Mouse (Mus musculus): ENCODE measurements around the gene Tbl1x. TPM values are rescaled to one million over a fixed set of nuclear protein-coding genes. Genes with fewer than 3 reads are reported as not detected.

The Tbl1x gene
- polyA plus RNA-seq (2012; rRNA removed): 15.5 and 23.8 TPM in 2 replicates

DNA sequence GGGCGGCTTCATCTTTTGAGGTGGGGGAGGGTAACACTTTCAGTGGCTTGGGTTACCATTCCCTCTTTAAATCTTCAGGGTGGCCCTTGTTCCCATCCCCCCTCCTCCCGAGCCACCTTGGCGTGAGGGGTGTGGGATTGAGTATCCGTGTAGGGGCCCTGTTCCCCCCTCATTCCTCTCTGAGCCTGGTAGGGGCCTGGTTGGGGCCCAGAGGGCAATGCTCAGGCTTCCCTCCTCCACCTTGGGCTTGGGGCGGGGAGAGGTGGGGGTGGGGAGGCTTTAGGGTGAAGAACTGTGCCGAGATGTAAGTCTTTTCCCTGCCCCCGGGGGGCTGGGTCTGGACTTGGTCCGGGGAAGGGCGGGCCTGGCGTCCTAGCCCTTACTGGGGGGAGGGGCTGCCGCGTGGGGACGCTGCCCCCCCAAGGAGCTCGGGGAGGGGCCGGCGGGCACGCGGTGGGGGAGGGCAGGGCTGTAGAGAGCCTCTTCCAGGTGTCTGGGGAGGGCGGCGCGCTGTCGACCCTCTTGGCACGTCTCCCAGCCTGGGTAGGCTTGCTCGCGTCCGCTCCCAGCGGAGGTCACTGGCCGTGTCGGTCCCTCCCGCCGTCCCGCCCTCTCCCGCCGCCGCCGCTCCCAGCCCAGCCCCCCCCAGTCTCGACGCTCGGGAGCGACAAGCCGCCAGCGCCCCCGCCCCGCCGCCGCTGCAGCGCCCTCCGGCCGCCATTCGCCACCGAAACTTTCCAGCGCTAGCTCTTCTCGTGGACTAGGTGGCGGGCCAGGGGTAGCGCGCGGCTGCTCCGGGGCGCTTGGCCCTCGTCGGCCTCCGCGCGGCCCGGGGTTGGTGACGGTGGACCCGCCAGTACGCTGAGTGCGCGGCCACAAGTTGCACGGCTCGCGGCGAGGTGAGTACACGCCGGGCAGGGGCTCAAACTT is at the start of gene Tbl1x:
Gene Tbl1x, plus strand, starts transcription at position 643 of the 930 bp plus-strand sequence.
- TF ChIP-seq CTCF (IDR thresholded peaks at IDR 0.05; ENCODE audit: insufficient read depth, low read length) (no peak), POLR2A (IDR thresholded peaks at IDR 0.05; ENCODE audit: borderline replicate concordance, extremely low read depth, low read depth, low read length) (no peak; the same call in 1 of the 2 replicates)
- WGBS: 26% methylated on average over 74 of the region's 76 CpGs
- H3K4me3 ChIP-seq (replicated peaks; ENCODE audit: extremely low read depth, low read depth, low read length): peak within 1 kb of the TSS; percentile 74
- H3K4me1 ChIP-seq (ENCODE audit: control insufficient read depth, insufficient read depth, low read length): peaks cover 7% of the 10 kb centered on the region
- peak; percentile 63 for DNase-seq

DNA sequence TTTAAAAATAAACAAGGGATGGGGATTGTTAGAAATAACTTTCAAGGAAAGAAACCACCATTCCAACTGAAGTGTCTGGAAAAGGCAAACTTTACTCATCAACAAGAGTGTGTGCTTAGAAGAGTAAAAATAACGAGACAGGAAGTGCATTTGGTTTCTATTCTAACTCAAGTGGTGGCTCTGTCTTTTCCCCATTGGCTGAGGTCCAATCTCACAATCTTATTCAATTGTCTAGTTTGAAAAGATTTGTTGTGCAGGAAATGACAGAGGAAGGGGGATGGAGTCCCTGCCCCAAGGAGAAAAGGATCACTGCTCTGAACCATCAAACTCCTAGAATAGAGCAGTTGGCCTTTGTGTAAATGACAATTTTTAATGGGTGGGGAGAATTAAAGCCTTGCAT is 41.6 kb upstream of the Tbl1x start:
- Histone ChIP-seq H3K4me1 (ENCODE audit: control insufficient read depth, insufficient read depth, low read length) (no peaks in the 10 kb centered on the region), H3K4me3 (replicated peaks; ENCODE audit: extremely low read depth, low read depth, low read length) (no peak overlapping the region)
- DNase-seq: no peak
- WGBS: 41% methylated on average over 1 of the region's 1 CpGs
- TF ChIP-seq CTCF (IDR thresholded peaks at IDR 0.05; ENCODE audit: insufficient read depth, low read length) (no peak), POLR2A (IDR thresholded peaks at IDR 0.05; ENCODE audit: borderline replicate concordance, extremely low read depth, low read depth, low read length) (no peak)

DNA sequence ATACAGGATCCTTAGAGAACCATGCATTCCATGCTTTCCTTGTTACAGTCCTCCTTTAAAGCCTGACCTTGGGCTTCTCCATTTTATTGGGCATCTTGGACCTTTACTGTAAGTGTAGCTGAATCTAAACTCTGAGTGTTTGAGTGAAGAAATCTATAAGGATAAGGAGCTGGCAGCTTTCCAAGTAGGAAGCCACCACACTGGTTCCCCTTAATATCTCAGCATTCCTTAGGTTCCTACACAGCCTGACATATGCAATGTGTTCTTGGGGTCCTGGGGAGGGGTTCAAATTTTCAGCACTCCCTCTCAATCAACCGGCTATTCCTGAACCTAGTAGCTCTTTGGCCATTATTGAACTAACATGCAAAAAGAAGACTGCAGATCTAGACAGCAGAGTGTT is 38.0 kb upstream of the Tbl1x start:
- 74% methylated on average over 1 of the region's 1 CpGs for WGBS

DNA sequence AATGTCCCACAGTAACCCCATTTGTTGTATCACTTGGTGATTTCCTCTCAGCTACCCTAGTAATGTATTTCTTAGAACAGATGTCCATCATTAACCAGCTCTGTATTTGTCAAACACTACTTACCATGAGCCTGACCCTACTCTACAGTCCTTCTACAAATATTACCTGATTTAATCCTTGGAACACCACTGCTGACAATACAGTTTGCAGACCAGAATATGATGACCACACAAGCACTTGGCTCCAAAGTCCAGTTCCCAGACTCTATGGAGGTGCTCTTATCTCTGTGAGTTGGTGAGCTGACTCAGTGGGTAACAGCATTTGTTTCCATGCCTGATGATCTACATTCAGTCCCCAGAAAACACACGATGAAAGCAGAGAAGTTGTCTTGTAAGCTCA is 37.3 kb upstream of the Tbl1x start:
- no peak for DNase-seq

More for the DNA sequence above, 38.0 kb upstream of the Tbl1x start:
- TF ChIP-seq CTCF (IDR thresholded peaks at IDR 0.05; ENCODE audit: insufficient read depth, low read length): no peak
- no peak for TF ChIP-seq POLR2A (IDR thresholded peaks at IDR 0.05; ENCODE audit: borderline replicate concordance, extremely low read depth, low read depth, low read length)
- no peaks in the 10 kb centered on the region for H3K4me1 ChIP-seq (ENCODE audit: control insufficient read depth, insufficient read depth, low read length)
- DNase-seq: no peak
- no peak overlapping the region for H3K4me3 ChIP-seq (replicated peaks; ENCODE audit: extremely low read depth, low read depth, low read length)

DNA sequence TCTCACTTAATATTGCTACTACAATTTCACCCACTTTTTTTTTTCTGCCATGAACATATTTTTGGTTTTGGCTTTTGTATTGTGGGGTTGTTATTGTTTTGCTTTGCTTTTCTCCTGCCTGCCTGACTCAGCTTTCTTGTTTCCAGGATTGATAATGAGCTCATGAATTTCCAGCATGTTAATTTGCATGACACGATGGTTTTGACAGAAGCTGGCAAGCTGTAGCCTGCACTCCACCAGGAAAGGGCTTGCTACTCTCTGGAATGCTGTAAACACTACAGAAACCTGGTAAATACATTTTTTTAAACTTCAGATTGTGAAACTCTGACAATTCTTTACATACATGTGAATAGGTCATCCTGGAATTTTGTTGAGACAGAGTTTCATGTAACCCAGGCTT is 36.3 kb upstream of the Tbl1x start:
- no peak overlapping the region for H3K4me3 ChIP-seq (replicated peaks; ENCODE audit: extremely low read depth, low read depth, low read length)
- H3K4me1 ChIP-seq (ENCODE audit: control insufficient read depth, insufficient read depth, low read length): no peaks in the 10 kb centered on the region
- no peak for TF ChIP-seq CTCF (IDR thresholded peaks at IDR 0.05; ENCODE audit: insufficient read depth, low read length)
- no peak for TF ChIP-seq POLR2A (IDR thresholded peaks at IDR 0.05; ENCODE audit: borderline replicate concordance, extremely low read depth, low read depth, low read length)
- 9% methylated on average over 1 of the region's 1 CpGs for WGBS
- DNase-seq: no peak

More for the DNA sequence above, 37.3 kb upstream of the Tbl1x start:
- TF ChIP-seq POLR2A (IDR thresholded peaks at IDR 0.05; ENCODE audit: borderline replicate concordance, extremely low read depth, low read depth, low read length): no peak
- TF ChIP-seq CTCF (IDR thresholded peaks at IDR 0.05; ENCODE audit: insufficient read depth, low read length): no peak
- 49% methylated on average over 1 of the region's 1 CpGs for WGBS
- Histone ChIP-seq H3K4me1 (ENCODE audit: control insufficient read depth, insufficient read depth, low read length) (no peaks in the 10 kb centered on the region), H3K4me3 (replicated peaks; ENCODE audit: extremely low read depth, low read depth, low read length) (no peak overlapping the region)

DNA sequence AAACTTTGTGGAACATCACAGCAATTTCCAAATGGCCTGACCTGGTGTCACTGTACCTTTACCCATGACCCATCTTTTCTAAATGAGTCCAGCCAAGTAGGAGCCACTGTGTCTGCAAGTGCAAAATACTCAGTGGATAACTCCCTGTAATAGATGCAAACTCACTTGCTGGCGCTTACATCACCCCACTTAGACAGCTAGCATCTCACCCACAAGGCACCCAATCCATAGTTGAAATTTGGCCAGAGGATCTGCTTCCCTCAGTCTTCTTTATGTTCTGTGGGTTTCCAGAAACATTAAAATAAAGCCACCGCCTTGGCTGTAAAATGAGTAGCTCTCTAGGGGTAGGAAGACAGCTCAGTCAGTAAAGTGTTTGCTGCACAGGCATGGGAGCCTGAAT is 33.3 kb upstream of the Tbl1x start:
- WGBS: 76% methylated on average over 2 of the region's 2 CpGs

DNA sequence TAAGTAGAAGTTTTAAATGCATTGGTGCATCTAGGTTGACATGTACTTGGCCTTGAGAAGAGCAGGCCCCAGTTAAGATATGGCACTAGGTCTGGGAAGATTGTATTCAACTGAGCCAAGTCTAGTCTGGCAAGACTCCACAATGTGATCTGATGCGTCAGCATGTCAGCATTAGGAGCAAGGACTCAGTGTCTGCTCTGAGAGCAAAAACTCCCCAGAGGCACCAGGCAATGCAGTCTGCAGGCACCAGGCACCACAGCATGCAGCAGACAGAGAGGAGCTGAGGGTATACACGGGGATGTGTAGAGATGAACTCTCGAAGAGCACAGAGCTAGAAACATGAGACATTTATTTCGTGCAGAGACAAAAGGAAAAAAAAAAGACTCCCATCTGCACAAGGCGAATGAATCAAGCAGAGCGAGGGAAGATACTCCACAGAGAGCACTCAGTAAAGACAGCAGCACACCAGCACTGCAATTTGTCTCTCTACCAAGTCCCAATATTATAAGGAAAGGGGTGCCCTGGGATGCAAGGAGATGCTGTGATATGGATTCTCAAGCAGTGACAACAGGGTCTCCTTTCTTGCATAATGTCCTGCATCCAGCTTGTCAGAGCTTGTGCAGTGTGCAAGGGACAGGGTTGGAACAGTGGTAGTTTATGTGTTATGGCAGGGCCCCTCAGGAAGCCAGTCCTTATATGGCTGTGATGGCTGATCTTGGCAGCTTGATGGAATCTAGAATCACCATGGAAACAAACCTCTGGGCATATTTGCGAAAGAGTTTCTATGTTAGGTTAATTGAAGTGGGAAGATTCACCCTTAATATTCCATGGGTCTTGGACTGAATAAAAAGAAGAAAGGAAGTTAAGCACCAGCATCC is 22.7 kb upstream of the Tbl1x start:
- DNase-seq: no peak
- Histone ChIP-seq H3K4me3 (replicated peaks; ENCODE audit: extremely low read depth, low read depth, low read length) (no peak overlapping the region), H3K4me1 (ENCODE audit: control insufficient read depth, insufficient read depth, low read length) (peaks cover 4% of the 10 kb centered on the region; the same call in 1 of the 2 replicates)
- TF ChIP-seq CTCF (IDR thresholded peaks at IDR 0.05; ENCODE audit: insufficient read depth, low read length) (no peak), POLR2A (IDR thresholded peaks at IDR 0.05; ENCODE audit: borderline replicate concordance, extremely low read depth, low read depth, low read length) (no peak)
- 70% methylated on average over 7 of the region's 7 CpGs for WGBS

More for the DNA sequence above, 33.3 kb upstream of the Tbl1x start:
- Histone ChIP-seq H3K4me3 (replicated peaks; ENCODE audit: extremely low read depth, low read depth, low read length) (no peak overlapping the region), H3K4me1 (ENCODE audit: control insufficient read depth, insufficient read depth, low read length) (no peaks in the 10 kb centered on the region)
- no peak for DNase-seq
- TF ChIP-seq POLR2A (IDR thresholded peaks at IDR 0.05; ENCODE audit: borderline replicate concordance, extremely low read depth, low read depth, low read length): no peak
- TF ChIP-seq CTCF (IDR thresholded peaks at IDR 0.05; ENCODE audit: insufficient read depth, low read length): no peak

DNA sequence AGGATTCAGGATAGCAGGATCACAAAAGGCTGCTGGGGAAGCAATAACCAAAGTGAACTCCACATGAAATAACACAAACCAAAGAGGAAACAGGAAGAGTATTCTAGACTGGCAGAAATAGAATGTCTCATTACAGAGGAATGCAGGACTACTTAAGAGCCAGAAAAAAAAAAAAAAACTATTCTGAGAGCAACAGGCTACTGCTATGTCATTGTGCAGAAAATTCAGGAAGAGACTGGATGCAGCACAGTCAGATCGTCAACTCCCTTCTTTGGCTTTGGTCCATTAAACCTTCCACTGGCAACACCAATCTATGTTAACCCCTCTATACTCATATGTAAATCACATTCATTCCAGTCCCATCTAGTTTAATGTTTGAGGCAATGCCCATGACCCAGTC is 20.7 kb upstream of the Tbl1x start:
- Histone ChIP-seq H3K4me3 (replicated peaks; ENCODE audit: extremely low read depth, low read depth, low read length) (no peak overlapping the region), H3K4me1 (ENCODE audit: control insufficient read depth, insufficient read depth, low read length) (peaks cover 4% of the 10 kb centered on the region; the same call in 1 of the 2 replicates)
- no peak for DNase-seq
- TF ChIP-seq CTCF (IDR thresholded peaks at IDR 0.05; ENCODE audit: insufficient read depth, low read length) (no peak), POLR2A (IDR thresholded peaks at IDR 0.05; ENCODE audit: borderline replicate concordance, extremely low read depth, low read depth, low read length) (no peak)
- WGBS: 33% methylated on average over 1 of the region's 1 CpGs

DNA sequence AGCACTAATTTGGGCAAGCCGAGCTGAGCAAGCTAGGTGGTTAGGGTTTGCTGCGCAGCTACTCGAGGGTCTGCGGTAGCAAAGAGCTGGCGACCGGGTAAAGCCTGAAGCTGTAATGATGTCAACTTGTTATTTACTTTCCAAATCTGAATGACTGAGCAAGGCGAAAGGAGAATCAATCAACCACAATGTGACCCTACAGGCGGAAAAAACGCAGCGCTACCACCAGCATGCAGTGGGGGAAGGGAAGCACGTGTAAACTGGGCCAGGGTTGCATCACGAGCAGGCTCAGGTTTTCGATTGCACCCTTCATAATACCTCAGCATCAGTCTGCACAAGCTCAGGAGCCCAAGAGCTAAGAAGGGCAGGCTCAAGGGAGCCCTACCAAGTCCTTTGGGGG is 1.7 kb upstream of the Tbl1x start:
- TF ChIP-seq CTCF (IDR thresholded peaks at IDR 0.05; ENCODE audit: insufficient read depth, low read length) (no peak), POLR2A (IDR thresholded peaks at IDR 0.05; ENCODE audit: borderline replicate concordance, extremely low read depth, low read depth, low read length) (no peak)
- Histone ChIP-seq H3K4me3 (replicated peaks; ENCODE audit: extremely low read depth, low read depth, low read length) (peak overlapping the region; percentile 15), H3K4me1 (ENCODE audit: control insufficient read depth, insufficient read depth, low read length) (peaks cover 5% of the 10 kb centered on the region)
- WGBS: 26% methylated on average over 13 of the region's 13 CpGs
- DNase-seq: peak; percentile 71
